Mouse (Mus musculus) left cerebral cortex, adult 11 months (tissue): ENCODE measurements around the gene Phkb.

Source experiments
- DNase-seq: peaks from one replicate; pipeline ENCODE4 v3.0.0; 2022; ENCODE audit warnings: low spot score

Gene Phkb

GRCm38 (mm10) chr8:85944820-85945219 lies 104.1 kb downstream of the Phkb start:
- no peak for DNase-seq

GRCm38 (mm10) chr8:85958391-85958790 lies 117.6 kb downstream of the Phkb start:
- no peak for DNase-seq

GRCm38 (mm10) chr8:85959880-85960279 lies 119.1 kb downstream of the Phkb start:
- DNase-seq = no peak

GRCm38 (mm10) chr8:85977588-85978077 lies 136.9 kb downstream of the Phkb start:
- DNase-seq = no peak

- no peak for DNase-seq
These were observed 152.2 kb downstream of the Phkb start for GRCm38 (mm10) chr8:85992911-85993310.

GRCm38 (mm10) chr8:85993661-85994060 lies 152.9 kb downstream of the Phkb start:
- no peak for DNase-seq

- DNase-seq = no peak
These were observed 155.2 kb downstream of the Phkb start for GRCm38 (mm10) chr8:85995971-85996370.

GRCm38 (mm10) chr8:86006485-86006884 lies 165.7 kb downstream of the Phkb start:
- DNase-seq = no peak

- no peak for DNase-seq
These were observed 176.0 kb downstream of the Phkb start for GRCm38 (mm10) chr8:86016806-86017205.

GRCm38 (mm10) chr8:86028646-86029312 lies 188.0 kb downstream of the Phkb start:
- DNase-seq = peak; percentile 42

GRCm38 (mm10) chr8:86029451-86029850 lies 188.7 kb downstream of the Phkb start:
- DNase-seq = no peak

GRCm38 (mm10) chr8:86034662-86035365 lies 194.1 kb downstream of the Phkb start:
- DNase-seq = no peak

- no peak for DNase-seq
These were observed 194.6 kb downstream of the Phkb start for GRCm38 (mm10) chr8:86035371-86035770.

GRCm38 (mm10) chr8:86038462-86038861 lies 197.7 kb downstream of the Phkb start:
- no peak for DNase-seq

GRCm38 (mm10) chr8:86042049-86042448 lies 201.3 kb downstream of the Phkb start:
- no peak for DNase-seq

- no peak for DNase-seq
These were observed 210.1 kb downstream of the Phkb start for GRCm38 (mm10) chr8:86050882-86051281.

- DNase-seq = no peak
These were observed 211.2 kb downstream of the Phkb start for GRCm38 (mm10) chr8:86052003-86052402.

GRCm38 (mm10) chr8:86058618-86059017 lies 217.9 kb downstream of the Phkb start:
- no peak for DNase-seq

- no peak for DNase-seq
These were observed 218.4 kb downstream of the Phkb start for GRCm38 (mm10) chr8:86059130-86059529.

- DNase-seq = no peak
These were observed 222.7 kb downstream of the Phkb start for GRCm38 (mm10) chr8:86063411-86063810.

GRCm38 (mm10) chr8:86079433-86079832 lies 238.7 kb downstream of the Phkb start:
- DNase-seq = no peak

GRCm38 (mm10) chr8:86083346-86083745 lies 242.6 kb downstream of the Phkb start:
- no peak for DNase-seq

- no peak for DNase-seq
These were observed 246.0 kb downstream of the Phkb start for GRCm38 (mm10) chr8:86086791-86087190.

- DNase-seq = no peak
These were observed 246.7 kb downstream of the Phkb start for GRCm38 (mm10) chr8:86087468-86087867.
